Mouse (Mus musculus): ENCODE measurements around the gene Phox2a. TPM values are rescaled to one million over a fixed set of nuclear protein-coding genes. Genes with fewer than 3 reads are reported as not detected.

The Phox2a gene
- polyA plus RNA-seq, 1 experiment from 2014 or later, result not detected

- no peak overlapping the region for H3K4me2 ChIP-seq (ENCODE audit: low read length)
- no peak overlapping the region for H3K27ac ChIP-seq (ENCODE audit: low read depth, low read length)
- H3K36me3 ChIP-seq (ENCODE audit: control insufficient read depth, insufficient read depth, low read length), result no peaks in the 10 kb centered on the region
- DNase-seq (ENCODE audit: low spot score) (peak; percentile 20), ATAC-seq (no peak)
- no peaks in the 10 kb centered on the region for H3K4me1 ChIP-seq (ENCODE audit: control insufficient read depth, insufficient read depth, low read length)
- WGBS, result 53% methylated on average over 13 of the region's 13 CpGs
- no peak overlapping the region for H3K9ac ChIP-seq (ENCODE audit: low read length)
- no peaks in the 10 kb centered on the region for H3K9me3 ChIP-seq (replicated peaks; ENCODE audit: control insufficient read depth, low read length)
- H3K27me3 ChIP-seq (replicated peaks; ENCODE audit: control insufficient read depth, insufficient read depth, low read length), result no peaks in the 10 kb centered on the region
- H3K4me3 ChIP-seq (ENCODE audit: low read depth, low read length), result no peak overlapping the region
These were observed 50.4 kb downstream of the Phox2a start for GRCm38 (mm10) chr7:101868241-101869162.

DNA sequence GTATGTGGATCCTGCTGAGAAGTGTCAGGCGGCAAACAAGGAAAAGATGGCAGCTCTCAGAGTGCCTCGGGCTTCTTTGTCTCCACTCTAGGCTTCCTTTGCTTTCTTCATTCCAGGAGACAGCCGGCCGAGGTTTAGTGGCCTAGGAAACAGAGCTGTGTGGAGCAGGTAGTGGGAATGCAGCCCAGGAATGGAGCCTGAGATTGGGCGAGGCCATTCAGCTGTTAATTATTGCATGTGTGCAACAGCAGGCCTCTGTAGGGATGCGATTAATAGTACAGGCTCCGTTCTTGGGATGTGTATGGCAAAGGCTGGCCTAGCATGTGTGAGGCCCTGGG lies 51.0 kb downstream of the Phox2a start:
- H3K9ac ChIP-seq (ENCODE audit: low read length), result no peak overlapping the region
- no peak overlapping the region for H3K4me3 ChIP-seq (ENCODE audit: low read depth, low read length)
- WGBS, result 43% methylated on average over 7 of the region's 7 CpGs
- H3K4me2 ChIP-seq (ENCODE audit: low read length), result no peak overlapping the region
- H3K4me1 ChIP-seq (ENCODE audit: control insufficient read depth, insufficient read depth, low read length), result no peaks in the 10 kb centered on the region
- no peak overlapping the region for H3K27ac ChIP-seq (ENCODE audit: low read depth, low read length)
- H3K36me3 ChIP-seq (ENCODE audit: control insufficient read depth, insufficient read depth, low read length), result no peaks in the 10 kb centered on the region
- peak; percentile 40 for DNase-seq (ENCODE audit: low spot score)
- no peaks in the 10 kb centered on the region for H3K9me3 ChIP-seq (replicated peaks; ENCODE audit: control insufficient read depth, low read length)
- ATAC-seq, result peak; percentile 26; the same call in 1 of the 2 replicates
- H3K27me3 ChIP-seq (replicated peaks; ENCODE audit: control insufficient read depth, insufficient read depth, low read length), result no peaks in the 10 kb centered on the region

- ATAC-seq (no peak), DNase-seq (ENCODE audit: low spot score) (no peak)
- no peaks in the 10 kb centered on the region for H3K27me3 ChIP-seq (replicated peaks; ENCODE audit: control insufficient read depth, insufficient read depth, low read length)
- H3K4me1 ChIP-seq (ENCODE audit: control insufficient read depth, insufficient read depth, low read length), result no peaks in the 10 kb centered on the region
- no peak within 1 kb of the TSS for H3K4me3 ChIP-seq (ENCODE audit: low read depth, low read length)
- WGBS, result 82% methylated on average over 2 of the region's 2 CpGs
- no peak within 1 kb of the TSS for H3K4me2 ChIP-seq (ENCODE audit: low read length)
- no peak within 1 kb of the TSS for H3K9ac ChIP-seq (ENCODE audit: low read length)
- H3K27ac ChIP-seq (ENCODE audit: low read depth, low read length), result no peak within 1 kb of the TSS
- H3K9me3 ChIP-seq (replicated peaks; ENCODE audit: control insufficient read depth, low read length), result no peaks in the 10 kb centered on the region
- no peaks in the 10 kb centered on the region for H3K36me3 ChIP-seq (ENCODE audit: control insufficient read depth, insufficient read depth, low read length)
These were observed 52.5 kb downstream of the Phox2a start, which contains the start of gene Folr1 for GRCm38 (mm10) chr7:101870629-101871028. Folr1 (minus strand) TSS chr7:101870788.

GRCm38 (mm10) chr7:101871296-101871695 lies 53.2 kb downstream of the Phox2a start:
- no peak for ATAC-seq
- H3K4me3 ChIP-seq (ENCODE audit: low read depth, low read length), result no peak overlapping the region
- no peak overlapping the region for H3K4me2 ChIP-seq (ENCODE audit: low read length)
- no peak overlapping the region for H3K9ac ChIP-seq (ENCODE audit: low read length)
- H3K27ac ChIP-seq (ENCODE audit: low read depth, low read length), result no peak overlapping the region
- H3K4me1 ChIP-seq (ENCODE audit: control insufficient read depth, insufficient read depth, low read length), result no peaks in the 10 kb centered on the region
- no peaks in the 10 kb centered on the region for H3K9me3 ChIP-seq (replicated peaks; ENCODE audit: control insufficient read depth, low read length)
- no peaks in the 10 kb centered on the region for H3K27me3 ChIP-seq (replicated peaks; ENCODE audit: control insufficient read depth, insufficient read depth, low read length)
- no peak for DNase-seq (ENCODE audit: low spot score)
- 92% methylated on average over 3 of the region's 3 CpGs for WGBS
- H3K36me3 ChIP-seq (ENCODE audit: control insufficient read depth, insufficient read depth, low read length), result no peaks in the 10 kb centered on the region

Other genes with a start within 250 kb of the Phox2a start
- gene Art2b, start 232.7 kb upstream of the Phox2a start, polyA plus RNA-seq (2014; fragmentation: Nextera tagmentation; extraction: Ambion mirVana), result not detected in 2 replicates
- 31.9 and 44.1 TPM in 2 replicates for gene Clpb, start 154.7 kb upstream of the Phox2a start, polyA plus RNA-seq (2014; fragmentation: Nextera tagmentation; extraction: Ambion mirVana)
- 8.2 and 15.3 TPM in 2 replicates for gene Inppl1, start 19.9 kb downstream of the Phox2a start, polyA plus RNA-seq (2014; fragmentation: Nextera tagmentation; extraction: Ambion mirVana)
- 1.1 and 1.8 TPM in 2 replicates for gene Folr2, start 38.9 kb downstream of the Phox2a start, polyA plus RNA-seq (2014; fragmentation: Nextera tagmentation; extraction: Ambion mirVana)
- gene Anapc15, start 45.4 kb downstream of the Phox2a start, polyA plus RNA-seq (2014; fragmentation: Nextera tagmentation; extraction: Ambion mirVana), result 75.0 and 87.6 TPM in 2 replicates
- gene Folr1, start 52.5 kb downstream of the Phox2a start, polyA plus RNA-seq (2014; fragmentation: Nextera tagmentation; extraction: Ambion mirVana), result 26.1 and 30.6 TPM in 2 replicates
- gene Lamtor1, start 87.6 kb downstream of the Phox2a start, polyA plus RNA-seq (2014; fragmentation: Nextera tagmentation; extraction: Ambion mirVana), result 181 and 201 TPM in 2 replicates
- gene Tomt, start 88.0 kb downstream of the Phox2a start, polyA plus RNA-seq (2014; fragmentation: Nextera tagmentation; extraction: Ambion mirVana), result 0.18 and 0.36 TPM in 2 replicates
- gene Lrrc51, start 115.6 kb downstream of the Phox2a start, polyA plus RNA-seq (2014; fragmentation: Nextera tagmentation; extraction: Ambion mirVana), result 9.6 and 12.9 TPM in 2 replicates
- 72.4 and 74.4 TPM in 2 replicates for gene Numa1, start 115.8 kb downstream of the Phox2a start, polyA plus RNA-seq (2014; fragmentation: Nextera tagmentation; extraction: Ambion mirVana)
- gene Il18bp, start 200.4 kb downstream of the Phox2a start, polyA plus RNA-seq (2014; fragmentation: Nextera tagmentation; extraction: Ambion mirVana), result 2.0 and 2.9 TPM in 2 replicates
- gene Rnf121, start 247.2 kb downstream of the Phox2a start, polyA plus RNA-seq (2014; fragmentation: Nextera tagmentation; extraction: Ambion mirVana), result 33.9 and 35.2 TPM in 2 replicates
- 19.0 and 23.5 TPM in 2 replicates for gene Xndc1, start 247.2 kb downstream of the Phox2a start, polyA plus RNA-seq (2014; fragmentation: Nextera tagmentation; extraction: Ambion mirVana)
- gene Xntrpc, start 247.4 kb downstream of the Phox2a start, polyA plus RNA-seq (2014; fragmentation: Nextera tagmentation; extraction: Ambion mirVana), result 0.99 and 1.3 TPM in 2 replicates